In the genomic region with DNA sequence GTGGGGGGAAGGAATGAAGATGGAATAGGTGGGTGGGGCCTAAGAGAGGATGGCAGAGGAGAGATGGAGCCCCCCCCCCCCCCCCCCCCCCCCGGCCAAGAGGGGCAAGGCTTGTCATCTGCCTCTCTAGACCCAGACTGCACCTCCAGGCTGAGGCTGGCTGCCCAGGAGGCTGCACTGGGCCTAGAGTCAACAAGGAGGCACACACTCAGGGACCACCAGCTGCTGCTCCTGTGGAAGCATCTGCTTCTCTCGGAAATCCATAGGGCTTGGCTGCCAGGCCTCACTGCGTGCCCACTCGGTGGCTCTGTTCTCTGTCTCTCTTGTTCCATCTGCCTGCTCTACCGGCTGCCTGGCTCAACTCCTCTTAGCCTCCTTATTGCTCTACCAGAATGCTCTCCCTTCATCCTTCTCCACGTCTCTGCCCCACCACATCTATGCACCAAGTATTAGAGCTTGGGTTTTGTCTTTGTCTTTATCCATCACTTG, we compare ENCODE assay signal across 10 mouse cellular contexts. TPM values are rescaled to one million over a fixed set of nuclear protein-coding genes. Genes with fewer than 3 reads are reported as not detected.
A peak's percentile ranks its signal among the peaks of the same experiment; 100 is the strongest.
DNase-seq lines count a peak whose midpoint lies in the region; ATAC-seq and TF ChIP-seq lines count a peak whose summit lies in the region.
"Had no signal": no experiment of that assay in that cellular context is flagged by ENCODE, and none has a peak within 500 bp of the region (broad histone marks: within the 10 kb centered on the region; RNA-seq: fewer than 3 reads in every experiment).

No protein-coding gene starts in this region.

- peaks cover 23% of the 10 kb centered on the region for H3K4me1 ChIP-seq in hindbrain, postnatal 0 days (ENCODE audit: insufficient read depth, low read length)
- peaks cover 7% of the 10 kb centered on the region for H3K4me1 ChIP-seq in hindbrain, embryonic 11.5 days (replicated peaks; ENCODE audit: control insufficient read depth, insufficient read depth, low read length)

- H3K4me2 ChIP-seq in hindbrain, postnatal 0 days (ENCODE audit: low read depth, low read length) = no peak overlapping the region
- no peak overlapping the region for H3K4me2 ChIP-seq in hindbrain, embryonic 11.5 days (replicated peaks; ENCODE audit: low read depth, low read length)

- H3K27ac ChIP-seq in hindbrain, postnatal 0 days = peak overlapping the region; percentile 85; the same call in 1 of the 2 replicates
- H3K27ac ChIP-seq in hindbrain, embryonic 11.5 days (ENCODE audit: low read depth, low read length) = no peak overlapping the region
- H3K27ac ChIP-seq in layer of hippocampus, adult 2 months = no peak overlapping the region; the same call in 1 of the 2 replicates

- 32% methylated on average over 5 of the region's 6 CpGs for WGBS in hindbrain, postnatal 0 days
- 76% methylated on average over 5 of the region's 6 CpGs for WGBS in hindbrain, embryonic 11.5 days

- no peak overlapping the region for H3K4me3 ChIP-seq in hindbrain, postnatal 0 days (ENCODE audit: low read length)
- H3K4me3 ChIP-seq in hindbrain, embryonic 11.5 days (ENCODE audit: low read depth, low read length) = no peak overlapping the region
- no peak overlapping the region for H3K4me3 ChIP-seq in layer of hippocampus, adult 2 months

- no peak for TF ChIP-seq CTCF in hindbrain, postnatal 0 days (IDR thresholded peaks at IDR 0.05; ENCODE audit: low read depth)
- no peak for TF ChIP-seq CTCF in layer of hippocampus, adult 2 months (conservative IDR thresholded peaks at IDR 0.05)

- H3K9ac ChIP-seq in hindbrain, postnatal 0 days (replicated peaks; ENCODE audit: low read length) = no peak overlapping the region
- no peak overlapping the region for H3K9ac ChIP-seq in hindbrain, embryonic 11.5 days (ENCODE audit: low read depth, low read length)

- peak; percentile 44 for ATAC-seq in hindbrain, postnatal 0 days
- ATAC-seq in hindbrain, embryonic 11.5 days (ENCODE audit: low FRiP score) = no peak

- peak; percentile 74 for DNase-seq in hindbrain, postnatal 0 days (ENCODE audit: low spot score)
- DNase-seq in hindbrain, embryonic 11.5 days (ENCODE audit: low spot score) = no peak
- DNase-seq in cerebellum, adult 8-10 months = peak; percentile 79
- DNase-seq in layer of hippocampus, adult 2 months (ENCODE audit: low spot score in 2 of 2) = peak; percentile 56 to 65
- DNase-seq in right cerebral cortex, adult 2 months (ENCODE audit: low spot score in 2 of 2) = peak; percentile 34 to 69
- DNase-seq in adrenal gland, postnatal 4 days (ENCODE audit: low spot score in 2 of 2) = no peak
- no peak for DNase-seq in ovary, postnatal 10 days (ENCODE audit: low spot score)
- DNase-seq in heart, adult 18-20 months = no peak
- DNase-seq: lung, postnatal 36 days had no signal

- H3K36me3 ChIP-seq in hindbrain, postnatal 0 days (ENCODE audit: insufficient read depth, low read length) = no peaks in the 10 kb centered on the region
- H3K36me3 ChIP-seq in hindbrain, embryonic 11.5 days (ENCODE audit: control insufficient read depth, insufficient read depth, low read length) = no peaks in the 10 kb centered on the region
- H3K36me3 ChIP-seq: G1E had no signal

- H3K9me3 ChIP-seq in hindbrain, postnatal 0 days (ENCODE audit: low read length) = no peaks in the 10 kb centered on the region
- no peaks in the 10 kb centered on the region for H3K9me3 ChIP-seq in hindbrain, embryonic 11.5 days (ENCODE audit: control insufficient read depth, low read length)

- H3K27me3 ChIP-seq in hindbrain, postnatal 0 days (ENCODE audit: insufficient read depth, low read length) = no peaks in the 10 kb centered on the region
- H3K27me3 ChIP-seq in hindbrain, embryonic 11.5 days (ENCODE audit: control insufficient read depth, insufficient read depth, low read length) = no peaks in the 10 kb centered on the region

RNA-seq across cellular contexts. Expression of gene Jam3, which starts 38.4 kb away (rescaled TPM):
- total RNA-seq in hindbrain, postnatal 0 days (2014; rRNA removed) = 33.8 and 37.6 TPM in 2 replicates
- 28.9 and 32.6 TPM in 2 replicates for polyA plus RNA-seq in hindbrain, postnatal 0 days (2015; fragmentation: Nextera tagmentation; extraction: Ambion mirVana)
- 151 and 163 TPM in 2 replicates for polyA plus RNA-seq in hindbrain, embryonic 11.5 days (2014; fragmentation: Nextera tagmentation; extraction: Ambion mirVana)
- total RNA-seq in layer of hippocampus, adult 2 months (2021) = 10 to 100 TPM; 36.4 to 42.3 TPM
- total RNA-seq in adrenal gland, postnatal 4 days (2021) = 10 to 100 TPM; 42.3 to 42.7 TPM
- total RNA-seq in heart, adult 18-20 months (2021) = 10 to 100 TPM; 12.4 to 13.9 TPM
- total RNA-seq: G1E had no signal
- polyA plus RNA-seq: G1E had no signal

Comparison
In these comparisons a context has a peak if more than half of its experiments do, and no peak if none do; other contexts are left out.
1. DNase-seq: peak in hindbrain, postnatal 0 days (single experiment), cerebellum, adult 8-10 months (single experiment), layer of hippocampus, adult 2 months (2 of 2) and right cerebral cortex, adult 2 months (2 of 2); none in hindbrain, embryonic 11.5 days (single experiment), adrenal gland, postnatal 4 days (0 of 2), ovary, postnatal 10 days (single experiment) and heart, adult 18-20 months (0 of 2).